Mouse (Mus musculus): ENCODE results near the gene Rbfox2.

The Rbfox2 gene

DNA sequence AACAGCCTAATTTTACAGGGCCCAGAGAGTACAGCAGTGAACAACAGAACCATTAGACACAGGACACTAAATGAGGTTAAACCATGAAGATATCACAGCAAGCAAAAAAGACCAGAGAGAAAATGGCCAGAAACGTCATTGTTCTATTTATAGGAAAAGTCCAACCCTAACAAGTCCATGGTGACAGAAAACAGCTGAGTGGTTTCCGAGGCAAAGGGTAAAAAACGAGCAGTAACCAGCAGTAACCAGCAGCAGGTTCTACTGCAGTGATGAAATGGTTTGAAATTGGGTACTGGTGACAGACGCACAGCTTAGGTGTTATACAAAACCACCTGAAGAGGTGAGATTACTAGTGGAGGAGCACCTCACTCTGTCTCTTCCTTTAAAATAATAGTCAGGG is 72.5 kb downstream of the Rbfox2 start:
- no peak for DNase-seq (ENCODE audit: low spot score in 2 of 2)

- no peak for DNase-seq (ENCODE audit: low spot score in 2 of 2)
These were observed 76.7 kb downstream of the Rbfox2 start for GRCm38 (mm10) chr15:77230144-77230543.

GRCm38 (mm10) chr15:77226831-77227354 is 79.9 kb downstream of the Rbfox2 start:
- DNase-seq (ENCODE audit: low spot score in 2 of 2), result no peak

DNA sequence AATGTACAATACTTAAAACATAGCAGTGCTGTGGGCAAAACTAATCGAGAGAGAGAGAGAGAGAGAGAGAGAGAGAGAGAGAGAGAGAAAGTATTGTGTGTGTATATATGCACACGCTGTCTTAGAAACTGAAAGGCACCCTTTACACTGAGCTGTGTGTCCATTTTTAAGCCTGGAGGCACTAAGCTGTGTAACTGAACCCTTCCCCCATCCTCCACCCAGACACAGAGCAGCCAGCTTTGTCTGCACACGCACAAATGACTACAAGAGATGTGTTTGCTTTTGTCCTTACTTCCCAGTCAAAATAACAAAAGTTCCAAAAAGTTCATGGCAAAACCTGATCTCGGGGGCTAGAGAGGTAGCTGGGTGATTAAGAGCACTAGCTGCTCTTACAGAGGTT is 80.9 kb downstream of the Rbfox2 start:
- DNase-seq (ENCODE audit: low spot score in 2 of 2), result no peak

DNA sequence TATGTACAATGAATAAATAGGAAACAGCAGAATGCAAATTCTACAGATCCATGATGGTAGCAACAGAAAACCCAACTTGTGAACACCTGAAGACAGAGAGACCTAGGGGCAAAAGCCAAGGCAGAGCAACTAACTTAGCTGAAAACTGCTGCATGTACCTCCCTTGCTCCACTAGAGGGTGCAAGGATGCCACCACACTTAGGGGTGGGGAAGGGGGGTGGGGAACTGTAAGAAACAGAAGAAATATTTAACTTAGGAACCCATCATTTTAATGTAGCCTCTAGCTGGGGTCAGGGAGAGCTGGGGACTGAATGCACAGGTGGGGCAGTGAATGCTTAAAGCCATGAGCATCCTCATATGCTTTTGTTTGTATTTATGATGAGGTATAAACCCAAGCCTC is 81.5 kb downstream of the Rbfox2 start:
- DNase-seq (ENCODE audit: low spot score in 2 of 2), result no peak

DNA sequence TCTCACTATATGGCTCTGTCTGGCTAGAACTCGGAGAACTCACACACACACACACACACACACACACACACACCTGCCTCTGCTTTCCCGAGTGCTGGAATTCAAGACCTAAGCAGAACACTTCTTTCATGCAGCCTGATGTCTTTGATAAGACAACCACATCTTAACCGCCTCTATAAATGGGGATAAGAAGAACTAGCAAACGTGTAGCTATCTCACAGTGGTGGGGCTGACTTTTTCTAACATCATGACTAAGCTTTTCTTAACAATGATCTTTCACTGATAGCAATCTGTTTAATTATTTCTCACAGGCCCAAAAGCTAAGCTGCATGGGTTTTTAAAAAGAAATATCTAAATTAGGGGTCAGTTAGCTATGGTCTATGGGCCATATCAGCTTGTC is 86.0 kb downstream of the Rbfox2 start:
- DNase-seq (ENCODE audit: low spot score in 2 of 2), result no peak

DNA sequence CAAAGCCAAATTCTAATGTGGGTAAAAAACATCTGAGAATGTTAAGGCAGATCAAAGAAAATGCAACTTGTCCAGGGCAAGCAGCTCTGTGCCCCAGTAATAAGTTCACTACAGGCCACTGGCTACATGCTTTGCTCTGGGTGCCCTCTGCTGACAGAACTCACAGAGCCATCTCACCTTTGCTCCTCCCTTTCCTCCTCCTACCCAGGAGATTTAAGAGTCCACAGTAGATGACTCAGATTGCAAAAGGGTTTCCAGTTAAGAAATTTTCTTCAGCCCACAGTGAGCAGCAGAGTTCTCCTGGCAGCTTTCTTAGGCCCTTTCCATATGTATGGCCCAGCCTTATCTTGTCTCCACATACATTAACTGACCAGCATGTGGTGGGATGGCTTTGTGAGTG is 86.7 kb downstream of the Rbfox2 start:
- DNase-seq (ENCODE audit: low spot score in 2 of 2), result no peak

DNA sequence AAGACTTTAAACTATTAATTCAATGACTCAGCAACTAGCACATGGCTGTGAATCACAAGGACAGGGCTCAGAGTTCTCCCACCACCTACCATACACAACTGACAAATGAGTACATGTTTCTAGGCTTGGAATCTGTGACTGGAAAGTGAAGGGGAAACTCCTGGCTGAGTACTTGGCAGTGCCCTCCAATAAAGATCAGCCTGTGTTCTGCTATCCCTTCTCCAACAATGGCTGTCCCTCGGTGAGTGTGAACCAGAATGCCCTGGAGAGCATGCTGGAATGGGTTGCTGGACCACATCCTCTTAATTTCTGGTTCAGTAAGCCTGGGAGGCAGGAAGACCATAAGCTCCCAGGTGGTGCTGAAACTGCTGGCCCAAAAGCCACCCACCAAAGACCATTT is 87.2 kb downstream of the Rbfox2 start:
- no peak for DNase-seq (ENCODE audit: low spot score in 2 of 2)

DNA sequence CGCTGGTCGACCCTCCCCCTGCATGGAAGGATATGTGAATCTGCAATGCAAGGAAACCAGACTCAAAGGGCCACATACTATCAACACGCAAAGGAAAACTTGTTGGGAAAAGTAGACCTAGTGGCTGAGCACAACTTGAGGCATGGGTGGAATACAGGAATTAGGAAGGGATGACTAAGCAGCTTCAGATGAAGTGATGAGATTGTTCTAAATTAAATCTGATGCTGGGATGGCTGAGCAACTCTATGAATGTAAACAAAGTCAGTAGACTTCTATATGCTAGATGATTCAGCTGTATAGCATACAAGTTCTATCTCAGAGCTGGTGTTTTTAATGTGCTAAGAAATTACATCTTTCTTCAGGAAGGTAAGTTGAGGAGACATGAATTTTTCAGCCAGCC is 88.8 kb downstream of the Rbfox2 start:
- no peak for DNase-seq (ENCODE audit: low spot score in 2 of 2)

- DNase-seq (ENCODE audit: low spot score in 2 of 2), result no peak
These were observed 89.3 kb downstream of the Rbfox2 start for GRCm38 (mm10) chr15:77217523-77217922.

DNA sequence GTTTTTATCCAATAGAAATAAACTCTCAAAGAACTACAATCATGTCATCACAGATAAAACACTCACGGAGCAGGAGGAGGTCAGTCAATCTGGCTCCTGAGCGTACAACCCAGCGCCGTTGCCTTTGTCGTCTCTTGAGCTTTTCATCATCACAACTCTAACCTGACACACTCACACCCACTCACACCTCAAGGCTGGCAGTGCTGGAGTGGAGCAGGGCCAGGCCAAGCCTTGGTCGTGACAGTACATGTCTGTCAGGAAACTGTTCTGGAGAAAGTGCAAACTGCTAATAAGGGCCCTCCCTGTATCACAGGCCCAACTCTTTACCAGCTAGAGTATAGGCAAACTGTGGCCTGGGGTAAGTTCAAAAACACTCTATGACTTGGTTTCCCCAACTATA is 90.1 kb downstream of the Rbfox2 start:
- no peak for DNase-seq (ENCODE audit: low spot score in 2 of 2)

- DNase-seq (ENCODE audit: low spot score in 2 of 2), result no peak
These were observed 91.5 kb downstream of the Rbfox2 start for GRCm38 (mm10) chr15:77215178-77215800.

GRCm38 (mm10) chr15:77214410-77215107 is 92.2 kb downstream of the Rbfox2 start:
- DNase-seq (ENCODE audit: low spot score in 2 of 2), result no peak

DNA sequence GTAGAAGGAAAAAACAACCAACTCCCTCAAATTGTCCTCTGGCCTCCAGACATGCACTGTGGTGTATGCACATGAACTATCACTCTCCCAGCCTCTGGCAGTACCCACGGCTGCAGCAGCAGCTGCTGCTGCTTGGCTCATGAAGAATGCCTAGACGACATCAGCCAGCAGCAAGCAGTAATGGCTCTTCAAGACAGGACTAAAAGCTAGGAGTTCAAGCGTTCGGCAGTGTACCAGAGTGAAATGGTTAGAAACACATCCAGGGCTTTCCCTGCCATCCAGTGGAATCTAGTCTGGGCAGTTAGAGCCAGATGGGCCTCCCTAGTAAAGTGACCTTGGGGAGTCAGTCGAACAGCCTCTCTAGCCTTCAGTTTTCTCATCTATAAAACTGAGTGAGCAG is 93.0 kb downstream of the Rbfox2 start:
- DNase-seq (ENCODE audit: low spot score in 2 of 2), result no peak

DNA sequence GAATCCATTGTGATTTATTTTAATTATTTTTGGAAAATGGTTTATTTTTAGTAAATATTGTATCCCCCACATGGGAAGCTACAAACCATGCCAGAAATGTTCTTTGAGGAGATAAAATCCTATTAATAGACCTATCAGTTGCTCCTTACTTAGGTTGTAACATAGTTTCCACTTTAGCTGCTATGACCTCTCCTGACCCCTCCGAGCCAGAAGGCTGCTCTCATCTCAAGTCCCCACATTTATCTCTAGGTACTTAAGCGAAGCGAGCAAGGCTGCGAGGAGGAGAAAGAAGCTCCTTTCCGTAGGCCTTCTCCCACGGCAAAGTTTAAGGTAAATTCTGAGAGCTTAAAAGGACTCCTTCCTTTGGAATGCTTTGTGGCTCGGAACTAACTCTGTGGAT is 94.0 kb downstream of the Rbfox2 start:
- DNase-seq (ENCODE audit: low spot score in 2 of 2), result no peak

DNA sequence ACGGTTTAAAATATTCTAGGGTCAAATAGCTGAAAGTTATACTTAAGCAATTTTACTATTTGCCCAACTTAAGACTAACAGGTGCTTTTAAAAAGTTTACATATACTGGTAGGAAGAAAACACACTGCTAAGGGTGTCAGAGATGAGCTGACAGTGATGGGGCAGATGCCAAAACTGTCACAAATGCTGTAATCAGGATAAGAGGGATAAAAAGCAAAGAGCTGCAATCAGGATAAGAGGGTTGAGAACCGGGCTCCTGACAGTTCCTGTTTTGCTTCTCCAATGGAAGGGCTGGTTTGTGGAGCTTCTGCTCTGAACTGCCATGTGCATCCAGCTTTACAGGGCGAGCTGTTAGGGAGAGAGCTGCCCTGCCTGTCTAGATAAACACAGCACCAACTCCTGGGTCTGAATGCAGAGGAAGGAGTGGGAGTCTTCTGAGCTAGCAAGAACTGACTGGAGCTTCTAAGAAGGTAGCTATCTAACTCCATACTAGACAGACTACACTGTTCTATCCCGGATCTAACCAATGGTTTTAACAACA is 94.5 kb downstream of the Rbfox2 start:
- DNase-seq (ENCODE audit: low spot score in 2 of 2), result no peak

GRCm38 (mm10) chr15:77206996-77207395 is 99.8 kb downstream of the Rbfox2 start:
- no peak for DNase-seq (ENCODE audit: low spot score in 2 of 2)

DNA sequence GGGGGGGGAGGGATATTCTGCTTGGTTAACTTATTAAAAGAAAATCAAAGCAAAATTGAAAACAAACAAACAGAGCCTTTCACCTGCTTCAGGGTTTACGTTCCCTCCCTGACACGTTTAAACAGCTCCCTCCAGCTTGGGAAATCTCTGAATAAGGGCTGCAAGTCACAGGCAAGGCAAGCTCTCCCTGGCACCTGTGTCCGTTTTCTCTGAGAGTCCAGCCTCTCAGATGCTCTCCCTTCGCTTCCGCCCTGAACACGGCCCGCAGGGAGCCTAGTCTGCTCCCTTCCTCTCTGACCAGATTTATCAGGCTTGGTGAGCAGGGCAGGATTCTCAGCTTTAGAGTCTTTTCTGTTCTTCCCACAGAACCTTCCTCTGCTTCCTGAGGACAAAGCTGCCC is 101.9 kb downstream of the Rbfox2 start:
- DNase-seq (ENCODE audit: low spot score in 2 of 2), result no peak

DNA sequence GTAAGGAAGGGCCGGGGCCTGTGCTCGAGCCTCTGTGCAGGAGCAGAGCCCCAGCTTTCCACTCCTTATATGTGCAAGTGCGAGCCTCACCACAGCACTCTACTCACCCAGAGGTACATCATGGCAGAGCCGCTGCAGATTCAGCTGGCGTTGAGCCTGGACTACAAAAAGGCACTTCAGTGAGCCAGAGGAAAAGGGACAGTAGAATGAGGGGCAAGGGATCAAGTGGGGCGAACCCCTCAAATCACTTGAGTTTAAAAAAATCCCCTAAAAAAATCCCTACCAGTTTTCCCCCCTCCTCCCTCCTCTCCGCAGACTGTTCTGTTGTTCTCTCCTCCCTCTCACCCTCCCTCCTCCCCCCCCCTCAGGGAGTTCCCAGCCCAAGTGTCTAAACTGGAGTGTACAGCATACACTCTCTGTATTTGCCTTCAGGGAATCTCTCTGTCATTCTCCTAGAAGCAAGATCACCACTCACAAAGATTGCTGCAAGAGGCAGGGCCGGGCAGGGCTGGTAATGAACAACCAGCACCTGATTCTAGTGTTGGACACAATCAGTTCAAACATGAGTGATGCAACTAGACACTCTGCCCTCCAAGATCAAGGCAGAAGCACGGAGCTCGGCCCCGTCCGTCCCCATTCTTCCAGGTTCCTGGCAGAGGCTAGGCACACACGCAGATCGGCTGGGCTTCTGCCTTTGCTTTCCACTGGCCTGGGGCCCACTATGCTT is 103.4 kb downstream of the Rbfox2 start:
- DNase-seq (ENCODE audit: low spot score in 2 of 2), result no peak

DNA sequence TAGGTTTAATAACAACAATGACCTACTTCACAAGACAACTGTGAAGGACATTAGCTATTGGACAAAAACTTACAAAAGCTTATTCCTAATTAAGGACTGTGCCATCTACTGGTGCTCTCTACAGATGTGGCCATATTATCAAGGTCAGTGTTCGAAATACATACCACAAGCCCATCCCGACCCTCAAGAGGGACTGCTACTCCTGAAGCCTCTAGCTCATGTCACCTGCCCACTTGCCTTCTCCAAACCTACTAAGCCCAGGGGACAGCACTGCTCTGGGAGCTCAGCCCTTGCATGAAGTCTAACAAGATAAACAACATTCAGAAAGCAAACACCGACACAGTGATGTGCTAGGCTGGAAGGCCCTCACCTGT is 103.9 kb downstream of the Rbfox2 start:
- no peak for DNase-seq (ENCODE audit: low spot score in 2 of 2)

GRCm38 (mm10) chr15:77202223-77202622 is 104.6 kb downstream of the Rbfox2 start:
- DNase-seq (ENCODE audit: low spot score in 2 of 2), result no peak

- no peak for DNase-seq (ENCODE audit: low spot score in 2 of 2)
These were observed 110.0 kb downstream of the Rbfox2 start for GRCm38 (mm10) chr15:77196827-77197226.

- no peak for DNase-seq (ENCODE audit: low spot score in 2 of 2)
These were observed 110.8 kb downstream of the Rbfox2 start for GRCm38 (mm10) chr15:77196001-77196400.

All from spleen, postnatal 10 days (tissue).